Mouse (Mus musculus) limb, embryonic 11.5 days (tissue): Measurements from ENCODE around the gene Ube2q1. TPM values are rescaled to one million over a fixed set of nuclear protein-coding genes. Genes with fewer than 3 reads are reported as not detected.

ENCODE experiments used
- ATAC-seq: fragments of 200-750 bp; cut with Nextera tagmentation; 2 replicates; pipeline ENCODE4 v1.8.0; 2017; ENCODE audit warnings: low read depth; ENCODE audit not compliant: insufficient number of reproducible peaks, low FRiP score, low TSS enrichment
- DNase-seq: peaks from one replicate; pipeline ENCODE4 v3.0.0-alpha.2; 2015; ENCODE audit warnings: low spot score
- H3K27ac ChIP-seq: fragments of 300-500 bp; sonication (generic); replicated peaks from 2 replicates; pipeline ENCODE4 v1.5.1; 2014; ENCODE audit warnings: low read depth, mild to moderate bottlenecking, low read length
- H3K27me3 ChIP-seq: fragments of 300-500 bp; sonication (generic); 2 replicates; pipeline ENCODE4 v1.6.1; 2014; ENCODE audit warnings: mild to moderate bottlenecking, low read length, mixed read lengths; ENCODE audit not compliant: control insufficient read depth, insufficient read depth
- H3K36me3 ChIP-seq: fragments of 300-500 bp; sonication (generic); 2 replicates; pipeline ENCODE4 v1.6.1; 2014; ENCODE audit warnings: mild to moderate bottlenecking, low read length, moderate library complexity, mixed read lengths; ENCODE audit not compliant: control insufficient read depth, insufficient read depth
- H3K4me1 ChIP-seq: fragments of 300-500 bp; sonication (generic); 2 replicates; pipeline ENCODE4 v1.6.1; 2014; ENCODE audit warnings: low read length, mixed read lengths; ENCODE audit not compliant: control insufficient read depth, insufficient read depth
- H3K4me2 ChIP-seq: fragments of 300-500 bp; sonication (generic); 2 replicates; pipeline ENCODE4 v1.6.1; 2014; ENCODE audit warnings: low read depth, mild to moderate bottlenecking, moderate library complexity; ENCODE audit not compliant: severe bottlenecking
- H3K4me3 ChIP-seq: fragments of 300-500 bp; sonication (generic); 2 replicates; pipeline ENCODE4 v1.5.1; 2014; ENCODE audit warnings: low read depth, low read length
- H3K9ac ChIP-seq: fragments of 300-500 bp; sonication (generic); 2 replicates; pipeline ENCODE4 v1.6.1; 2014; ENCODE audit warnings: mild to moderate bottlenecking, low read length
- H3K9me3 ChIP-seq: fragments of 300-500 bp; sonication (generic); 2 replicates; pipeline ENCODE4 v1.6.1; 2016; ENCODE audit warnings: low read length; ENCODE audit not compliant: control insufficient read depth
- WGBS: fragments of 180-500 bp; shearing (Covaris S2); extraction: QIAGEN DNeasy Blood & Tissue Kit; methylation state at CpG from one replicate; pipeline ENCODE4 v1.1.7; 2014; 5-methylcytosine and 5-hydroxymethylcytosine counted together
- polyA plus RNA-seq: library from polyadenylated mRNA; unstranded; fragments of >200 nt; fragmentation: Nextera tagmentation; extraction: Ambion mirVana; gene quantifications from 2 replicates; pipeline ENCODE4 v1.2.1, GENCODE M21; 2014

The Ube2q1 gene
- polyA plus RNA-seq, 1 experiment from 2014 or later: 23.5 TPM

DNA sequence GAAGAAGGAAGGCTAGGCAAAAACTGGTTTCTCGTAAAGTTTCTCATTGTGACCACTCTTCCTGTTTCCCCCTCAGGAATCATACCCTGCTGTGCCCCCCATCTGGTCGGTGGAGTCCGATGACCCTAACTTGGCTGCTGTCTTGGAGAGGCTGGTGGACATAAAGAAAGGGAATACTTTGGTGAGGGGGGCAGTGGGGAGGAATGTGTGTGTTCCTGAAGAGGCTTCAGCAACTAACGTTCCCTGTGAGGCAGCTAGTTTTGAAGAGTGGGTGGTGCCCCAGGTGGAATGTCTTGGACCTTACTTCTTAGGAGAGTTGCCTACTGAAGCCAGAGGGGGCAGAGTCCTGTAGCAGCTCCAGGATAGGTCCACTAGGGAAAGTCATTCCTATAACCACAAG lies 2.6 kb downstream of the Ube2q1 start:
- Histone ChIP-seq H3K36me3 (peaks cover 26% of the 10 kb centered on the region), H3K9me3 (no peaks in the 10 kb centered on the region), H3K4me1 (peaks cover 15% of the 10 kb centered on the region), H3K9ac (no peak overlapping the region), H3K4me3 (no peak overlapping the region), H3K27me3 (no peaks in the 10 kb centered on the region), H3K4me2 (no peak overlapping the region), H3K27ac (no peak overlapping the region)
- ATAC-seq (no peak), DNase-seq (no peak)
- 86% methylated on average over 4 of the region's 4 CpGs for WGBS

DNA sequence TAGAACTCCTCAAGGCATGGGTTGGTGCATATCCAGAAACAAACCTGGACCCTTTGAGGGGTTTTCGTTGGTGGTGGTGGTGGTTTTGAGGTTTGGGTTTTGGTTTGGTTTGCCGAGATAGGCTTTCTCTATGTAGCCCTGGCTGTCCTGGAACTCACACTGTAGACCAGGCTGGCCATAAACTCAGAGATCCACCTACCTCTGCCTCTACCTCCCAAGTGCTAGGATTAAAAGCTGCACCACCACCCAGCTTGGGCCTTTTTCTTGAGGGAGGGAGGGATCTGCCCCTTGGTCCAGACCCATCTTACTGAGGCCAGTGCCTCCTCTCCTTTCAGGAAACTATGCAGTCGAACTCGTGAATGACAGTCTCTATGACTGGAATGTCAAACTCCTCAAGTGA lies 6.7 kb downstream of the Ube2q1 start:
- Histone ChIP-seq H3K9me3 (no peaks in the 10 kb centered on the region), H3K4me2 (no peak overlapping the region), H3K27me3 (no peaks in the 10 kb centered on the region), H3K4me3 (no peak overlapping the region), H3K27ac (no peak overlapping the region), H3K9ac (no peak overlapping the region), H3K4me1 (peaks cover 7% of the 10 kb centered on the region), H3K36me3 (peaks cover 30% of the 10 kb centered on the region)
- ATAC-seq: no peak
- 91% methylated on average over 4 of the region's 4 CpGs for WGBS
- DNase-seq: no peak

DNA sequence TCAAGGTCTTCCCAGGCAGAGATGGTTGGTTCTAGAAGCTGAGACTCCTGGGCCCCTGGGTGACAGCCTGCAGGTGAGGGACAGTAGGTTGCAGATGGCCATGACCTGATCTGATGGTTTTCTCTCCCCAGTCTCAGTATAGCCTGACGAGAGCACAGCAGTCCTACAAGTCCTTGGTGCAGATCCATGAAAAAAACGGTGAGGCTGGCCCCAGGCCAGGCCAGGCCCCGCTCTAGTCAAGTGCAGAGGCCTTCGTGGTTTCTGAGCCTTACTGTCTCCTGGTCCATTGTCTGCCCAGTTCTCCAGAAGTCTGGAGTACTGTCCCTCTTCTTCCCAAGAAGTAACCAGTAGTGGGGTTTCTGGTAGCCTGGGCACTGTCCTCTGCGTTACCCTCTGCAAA lies 8.2 kb downstream of the Ube2q1 start:
- H3K27me3 ChIP-seq: no peaks in the 10 kb centered on the region
- DNase-seq (no peak), ATAC-seq (no peak)
- no peaks in the 10 kb centered on the region for H3K9me3 ChIP-seq
- no peak overlapping the region for H3K27ac ChIP-seq
- WGBS: 80% methylated on average over 5 of the region's 5 CpGs
- peaks cover 4% of the 10 kb centered on the region; the same call in 1 of the 2 replicates for H3K4me1 ChIP-seq
- H3K36me3 ChIP-seq: peaks cover 24% of the 10 kb centered on the region
- H3K4me2 ChIP-seq: no peak overlapping the region
- H3K9ac ChIP-seq: no peak overlapping the region
- H3K4me3 ChIP-seq: no peak overlapping the region

DNA sequence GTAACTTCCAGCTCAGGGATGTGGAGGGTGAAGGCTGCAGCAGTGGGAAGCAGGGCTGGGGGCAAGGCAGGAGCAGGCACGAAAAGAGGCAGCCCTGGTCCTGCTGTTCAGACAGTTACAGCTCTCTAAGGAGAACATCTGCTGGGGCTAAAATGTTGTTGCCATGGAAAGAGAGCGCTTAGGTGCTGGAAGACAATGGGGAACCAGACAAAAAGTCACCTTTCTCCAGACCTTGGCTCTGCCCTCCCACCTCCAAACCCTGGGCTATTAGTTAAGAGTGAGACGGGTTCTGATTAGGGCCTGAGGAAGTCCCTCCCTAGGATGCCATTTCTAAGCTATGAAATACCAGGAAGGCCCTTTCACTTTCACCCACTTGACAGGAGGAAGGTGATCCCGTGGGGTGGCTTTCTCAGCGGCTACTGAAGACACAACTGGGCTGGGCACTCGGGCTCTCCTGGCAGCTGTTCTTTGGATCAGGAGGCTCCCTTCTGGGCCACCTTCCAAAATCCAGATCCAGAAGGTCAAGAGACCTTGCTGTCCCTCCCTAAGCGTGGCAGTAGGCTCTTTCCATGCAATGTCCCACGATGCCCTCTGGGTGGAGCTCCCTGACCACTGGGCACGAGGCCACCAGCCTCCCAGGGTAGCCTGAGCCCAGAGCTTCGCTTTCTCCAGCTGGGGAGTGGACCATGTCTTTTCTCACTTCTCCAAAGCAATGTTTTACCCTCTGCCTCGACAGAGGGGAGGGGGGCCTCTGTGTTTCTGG lies 11.8 kb downstream of the Ube2q1 start:
- H3K4me1 ChIP-seq: peaks cover 4% of the 10 kb centered on the region; the same call in 1 of the 2 replicates
- peaks cover 8% of the 10 kb centered on the region; the same call in 1 of the 2 replicates for H3K36me3 ChIP-seq
- no peak overlapping the region for H3K4me3 ChIP-seq
- peak overlapping the region; percentile 34; the same call in 1 of the 2 replicates for H3K9ac ChIP-seq
- ATAC-seq: peak; percentile 39; the same call in 1 of the 2 replicates
- H3K9me3 ChIP-seq: no peaks in the 10 kb centered on the region
- H3K27ac ChIP-seq: no peak overlapping the region
- 21% methylated on average over 11 of the region's 11 CpGs for WGBS
- no peak overlapping the region for H3K4me2 ChIP-seq
- DNase-seq: peak; percentile 71
- H3K27me3 ChIP-seq: no peaks in the 10 kb centered on the region

DNA sequence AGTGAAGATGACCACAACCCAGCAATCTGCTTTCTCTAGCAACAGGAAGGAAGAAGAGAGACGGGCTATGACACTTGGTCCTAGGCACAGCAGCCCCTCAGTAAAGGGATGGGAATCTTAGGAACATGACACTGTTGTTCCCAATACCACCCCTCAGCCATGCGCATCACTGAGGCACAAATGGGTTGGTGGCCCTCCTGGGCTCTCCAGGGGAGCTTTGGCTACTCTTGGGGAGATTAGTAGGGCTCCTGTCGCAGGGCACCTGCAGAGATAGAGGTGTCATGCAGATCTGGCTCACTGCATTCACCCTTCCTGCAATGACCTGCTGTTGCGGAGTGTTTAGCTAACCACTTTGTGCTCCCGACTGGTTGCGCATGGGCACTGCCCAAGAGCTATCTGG lies 12.9 kb downstream of the Ube2q1 start:
- Histone ChIP-seq H3K4me1 (peaks cover 4% of the 10 kb centered on the region; the same call in 1 of the 2 replicates), H3K27ac (no peak overlapping the region), H3K9ac (no peak overlapping the region), H3K27me3 (no peaks in the 10 kb centered on the region), H3K4me2 (no peak overlapping the region), H3K36me3 (peaks cover under 1% of the 10 kb centered on the region; the same call in 1 of the 2 replicates), H3K9me3 (no peaks in the 10 kb centered on the region), H3K4me3 (no peak overlapping the region)
- no peak for ATAC-seq
- 80% methylated on average over 6 of the region's 6 CpGs for WGBS
- no peak for DNase-seq

DNA sequence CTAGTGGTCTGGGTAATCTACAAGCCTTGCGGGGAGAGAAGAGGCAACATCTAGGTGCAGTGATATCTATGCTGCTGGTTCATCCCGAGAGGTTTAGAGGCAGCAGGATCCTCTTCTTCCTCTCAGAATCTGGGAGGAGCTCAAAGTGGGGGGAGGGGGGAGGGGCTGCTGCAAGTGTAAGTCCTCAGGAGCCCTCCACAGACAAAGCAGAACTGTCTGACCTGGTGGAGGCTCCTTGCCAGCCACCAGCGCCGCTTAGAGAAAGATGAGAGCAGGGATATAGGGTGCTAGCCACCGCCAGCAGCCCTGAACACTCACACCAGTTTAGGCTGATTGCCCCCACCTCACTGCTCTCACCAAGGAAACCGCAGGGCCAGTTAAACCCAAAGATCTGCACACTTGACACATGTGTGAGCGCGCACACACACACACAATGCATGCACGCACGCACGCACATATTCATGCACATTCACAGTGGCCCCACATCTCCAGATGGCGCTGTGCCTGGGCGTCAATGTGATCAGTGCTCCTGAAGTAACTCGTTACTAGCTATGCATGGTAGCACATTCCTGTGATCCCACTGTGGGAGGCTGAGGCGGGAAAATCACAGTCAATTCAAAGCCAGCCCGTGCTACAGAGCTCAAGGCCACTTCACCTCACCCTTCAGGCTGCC lies 15.4 kb downstream of the Ube2q1 start:
- no peaks in the 10 kb centered on the region for H3K27me3 ChIP-seq
- no peaks in the 10 kb centered on the region; the same call in 1 of the 2 replicates for H3K36me3 ChIP-seq
- 79% methylated on average over 16 of the region's 16 CpGs for WGBS
- H3K4me3 ChIP-seq: no peak overlapping the region
- no peak overlapping the region for H3K9ac ChIP-seq
- no peak overlapping the region for H3K4me2 ChIP-seq
- DNase-seq (no peak), ATAC-seq (no peak)
- H3K9me3 ChIP-seq: no peaks in the 10 kb centered on the region
- H3K27ac ChIP-seq: no peak overlapping the region
- H3K4me1 ChIP-seq: peaks cover 4% of the 10 kb centered on the region; the same call in 1 of the 2 replicates

DNA sequence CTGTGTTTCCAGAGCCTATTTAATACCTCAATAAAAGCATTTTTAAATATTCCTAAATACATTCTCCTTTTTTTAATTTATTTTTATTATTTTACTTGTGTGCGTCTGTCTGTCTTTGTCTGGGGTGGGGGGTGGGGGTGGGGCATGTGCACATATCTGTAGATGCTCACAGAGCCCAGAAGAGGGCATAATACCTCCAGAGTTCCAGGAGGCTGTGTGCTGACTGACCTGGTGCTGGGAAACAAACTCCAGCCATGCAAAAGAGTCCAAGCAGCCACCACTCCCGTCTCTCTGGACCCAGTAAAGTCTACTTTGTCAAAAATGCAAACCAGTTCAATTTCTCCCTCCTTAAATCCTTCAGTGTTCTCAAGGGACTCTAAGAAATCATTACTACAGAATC lies 21.2 kb downstream of the Ube2q1 start:
- Histone ChIP-seq H3K9ac (no peak overlapping the region), H3K4me1 (no peaks in the 10 kb centered on the region), H3K27ac (no peak overlapping the region), H3K9me3 (no peaks in the 10 kb centered on the region), H3K27me3 (no peaks in the 10 kb centered on the region), H3K4me2 (no peak overlapping the region), H3K4me3 (no peak overlapping the region), H3K36me3 (no peaks in the 10 kb centered on the region)
- WGBS: 76% methylated on average over 2 of the region's 2 CpGs
- no peak for ATAC-seq
- no peak for DNase-seq

DNA sequence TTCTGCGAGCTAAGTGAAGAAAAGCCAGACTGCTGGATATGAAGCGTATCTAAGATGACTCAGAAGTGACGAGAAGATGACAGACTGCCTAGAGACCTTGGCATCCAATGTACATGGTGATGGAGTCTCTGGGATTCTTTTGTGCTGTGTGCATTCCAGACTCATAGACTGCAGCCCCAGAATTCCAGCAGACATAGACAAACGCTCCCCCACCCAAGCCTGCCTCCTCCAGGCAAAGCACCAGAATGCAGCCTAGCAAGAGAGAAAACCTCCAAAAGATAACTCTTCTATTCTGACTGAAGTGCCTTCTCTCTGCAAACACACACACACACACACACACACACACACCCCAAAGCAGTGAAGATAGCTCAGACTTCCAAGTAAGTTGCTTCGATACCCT lies 22.3 kb downstream of the Ube2q1 start:
- Histone ChIP-seq H3K9ac (no peak overlapping the region), H3K4me1 (no peaks in the 10 kb centered on the region), H3K9me3 (no peaks in the 10 kb centered on the region), H3K27me3 (no peaks in the 10 kb centered on the region), H3K36me3 (no peaks in the 10 kb centered on the region), H3K27ac (no peak overlapping the region), H3K4me3 (no peak overlapping the region), H3K4me2 (no peak overlapping the region)
- 79% methylated on average over 5 of the region's 5 CpGs for WGBS
- ATAC-seq (no peak), DNase-seq (no peak)
